Mouse (Mus musculus): ENCODE data around the gene Usp32.

- no peak for TF ChIP-seq CTCF (conservative IDR thresholded peaks at IDR 0.05; ENCODE audit: insufficient read depth, insufficient read length, low read depth, low read length)
- TF ChIP-seq POLR2A (IDR thresholded peaks at IDR 0.05; ENCODE audit: low read depth, low read length) = no peak
Observed at GRCm38 (mm10) chr11:84960780-84961179, 179.2 kb downstream of the Usp32 start.
